In genomic region chr11:32063775-32064510, GRCm38 (mm10) we compare ENCODE assay signal across 14 mouse cellular contexts.
DNase-seq lines count a peak whose midpoint lies in the region; ATAC-seq and TF ChIP-seq lines count a peak whose summit lies in the region.
"Had no signal": no experiment of that assay in that cellular context is flagged by ENCODE, and none has a peak within 500 bp of the region (broad histone marks: within the 10 kb centered on the region; RNA-seq: fewer than 3 reads in every experiment).

No protein-coding gene starts in this region.

- peaks cover 3% of the 10 kb centered on the region for H3K36me3 ChIP-seq in forebrain, embryonic 16.5 days (ENCODE audit: control insufficient read depth, insufficient read depth)
- H3K36me3 ChIP-seq in midbrain, embryonic 12.5 days = peaks cover 14% of the 10 kb centered on the region; the same call in 1 of the 2 replicates
- no peaks in the 10 kb centered on the region for H3K36me3 ChIP-seq in heart, adult 2 months (ENCODE audit: control insufficient read depth, insufficient read depth, low read length)
- H3K36me3 ChIP-seq: embryonic facial prominence, embryonic 13.5 days; liver, embryonic 13.5 days had no signal

- ATAC-seq in forebrain, embryonic 16.5 days = peak; percentile 70
- peak; percentile 54 for ATAC-seq in midbrain, embryonic 12.5 days (ENCODE audit: low FRiP score, low read depth)

- H3K4me1 ChIP-seq in forebrain, embryonic 16.5 days (replicated peaks; ENCODE audit: control insufficient read depth, insufficient read depth, low read length) = peaks cover 47% of the 10 kb centered on the region
- H3K4me1 ChIP-seq in midbrain, embryonic 12.5 days = peaks cover 32% of the 10 kb centered on the region
- peaks cover 30% of the 10 kb centered on the region for H3K4me1 ChIP-seq in olfactory bulb, adult 2 months (ENCODE audit: control insufficient read depth, insufficient read depth, low read length)
- H3K4me1 ChIP-seq in heart, adult 2 months (ENCODE audit: control insufficient read depth, insufficient read depth, low read length) = peaks cover 1% of the 10 kb centered on the region; the same call in 1 of the 2 replicates
- H3K4me1 ChIP-seq: liver, embryonic 13.5 days had no signal

- no peak overlapping the region for H3K4me3 ChIP-seq in layer of hippocampus, adult 2 months
- no peak overlapping the region for H3K4me3 ChIP-seq in forebrain, embryonic 16.5 days (replicated peaks; ENCODE audit: low read length)
- no peak overlapping the region for H3K4me3 ChIP-seq in midbrain, embryonic 12.5 days
- no peak overlapping the region for H3K4me3 ChIP-seq in olfactory bulb, adult 2 months (ENCODE audit: insufficient read depth, low read depth, low read length)
- H3K4me3 ChIP-seq in heart, adult 2 months = no peak overlapping the region
- no peak overlapping the region for H3K4me3 ChIP-seq in gastrocnemius, adult 2 months
- H3K4me3 ChIP-seq: embryonic facial prominence, embryonic 13.5 days; liver, embryonic 13.5 days had no signal

- no peak for TF ChIP-seq POLR2A in olfactory bulb, adult 2 months (IDR thresholded peaks at IDR 0.05; ENCODE audit: insufficient read depth, low read depth, low read length)
- TF ChIP-seq POLR2A in heart, adult 2 months (IDR thresholded peaks at IDR 0.05; ENCODE audit: insufficient read depth, low read depth, low read length) = no peak

- H3K9me3 ChIP-seq in forebrain, embryonic 16.5 days (ENCODE audit: control insufficient read depth, low read length) = no peaks in the 10 kb centered on the region
- no peaks in the 10 kb centered on the region for H3K9me3 ChIP-seq in midbrain, embryonic 12.5 days
- H3K9me3 ChIP-seq: embryonic facial prominence, embryonic 13.5 days; liver, embryonic 13.5 days had no signal

- intact Hi-C loops in heart, adult 2 months (cut with DNase I) = no loop called here
- intact Hi-C loops in gastrocnemius, adult 2 months (cut with DNase I) = no loop called here

- no peaks in the 10 kb centered on the region for H3K27me3 ChIP-seq in forebrain, embryonic 16.5 days (replicated peaks; ENCODE audit: control insufficient read depth, insufficient read depth, low read length)
- no peaks in the 10 kb centered on the region for H3K27me3 ChIP-seq in midbrain, embryonic 12.5 days
- H3K27me3 ChIP-seq in heart, adult 2 months (ENCODE audit: control insufficient read depth, insufficient read depth, low read length) = no peaks in the 10 kb centered on the region
- H3K27me3 ChIP-seq: embryonic facial prominence, embryonic 13.5 days; liver, embryonic 13.5 days had no signal

- peak overlapping the region; percentile 33; the same call in 1 of the 2 replicates for H3K9ac ChIP-seq in forebrain, embryonic 16.5 days (replicated peaks; ENCODE audit: low read depth, low read length)
- peak overlapping the region; percentile 31 for H3K9ac ChIP-seq in midbrain, embryonic 12.5 days (replicated peaks)
- no peak overlapping the region for H3K9ac ChIP-seq in heart, adult 2 months (ENCODE audit: low read depth, low read length)
- H3K9ac ChIP-seq: embryonic facial prominence, embryonic 13.5 days; liver, embryonic 13.5 days had no signal

- peak overlapping the region; percentile 20 for H3K4me2 ChIP-seq in forebrain, embryonic 16.5 days (ENCODE audit: low read length)
- H3K4me2 ChIP-seq in midbrain, embryonic 12.5 days (replicated peaks) = 0 out of 2 replicates have a peak overlapping the region, but pooled peaks have one; percentile 3
- H3K4me2 ChIP-seq: embryonic facial prominence, embryonic 13.5 days; heart, embryonic 11.5 days; liver, embryonic 13.5 days had no signal

- TF ChIP-seq EP300 in heart, adult 2 months (IDR thresholded peaks at IDR 0.05; ENCODE audit: insufficient read depth, low read depth, low read length) = no peak

- 8% methylated on average over 10 of the region's 10 CpGs for WGBS in forebrain, embryonic 16.5 days
- WGBS in midbrain, embryonic 12.5 days = 3% methylated on average over 10 of the region's 10 CpGs
- WGBS in olfactory bulb, adult 2 months = 13% methylated on average over 10 of the region's 10 CpGs
- WGBS in heart, adult 2 months = 49% methylated on average over 10 of the region's 10 CpGs

- no peak for TF ChIP-seq CTCF in layer of hippocampus, adult 2 months (conservative IDR thresholded peaks at IDR 0.05)
- TF ChIP-seq CTCF in olfactory bulb, adult 2 months (IDR thresholded peaks at IDR 0.05; ENCODE audit: insufficient read depth, low read depth, low read length) = no peak
- no peak for TF ChIP-seq CTCF in heart, adult 2 months (IDR thresholded peaks at IDR 0.05)
- TF ChIP-seq CTCF in gastrocnemius, adult 2 months (IDR thresholded peaks at IDR 0.05) = no peak

- DNase-seq in layer of hippocampus, adult 2 months (ENCODE audit: low spot score in 2 of 2) = no peak
- DNase-seq in layer of hippocampus, postnatal 10 days (ENCODE audit: low spot score in 2 of 2) = no peak
- DNase-seq in heart, adult 2 months = no peak
- DNase-seq in heart, adult 18-20 months = no peak
- no peak for DNase-seq in gastrocnemius, adult 2 months
- DNase-seq: adrenal gland, postnatal 36 days; cerebellum, adult 2 months; liver, embryonic 13.5 days had no signal

- H3K27ac ChIP-seq in layer of hippocampus, adult 2 months = peak overlapping the region; percentile 72
- H3K27ac ChIP-seq in forebrain, embryonic 16.5 days (ENCODE audit: low read length) = peak overlapping the region; percentile 79
- peak overlapping the region; percentile 82 for H3K27ac ChIP-seq in midbrain, embryonic 12.5 days (replicated peaks)
- peak overlapping the region; percentile 88 for H3K27ac ChIP-seq in olfactory bulb, adult 2 months (ENCODE audit: insufficient read depth, low read depth, low read length)
- no peak overlapping the region for H3K27ac ChIP-seq in heart, adult 2 months
- no peak overlapping the region for H3K27ac ChIP-seq in gastrocnemius, adult 2 months
- H3K27ac ChIP-seq: embryonic facial prominence, embryonic 13.5 days; liver, embryonic 13.5 days; macrophage had no signal

- no peaks in the 10 kb centered on the region for H3K79me2 ChIP-seq in heart, adult 2 months (replicated peaks; ENCODE audit: control insufficient read depth, insufficient read depth, low read length)

Comparison
In these comparisons a context has a peak if more than half of its experiments do, and no peak if none do; other contexts are left out.
1. H3K27ac ChIP-seq: peak in layer of hippocampus, adult 2 months (single experiment), forebrain, embryonic 16.5 days (single experiment), midbrain, embryonic 12.5 days (single experiment) and olfactory bulb, adult 2 months (single experiment); none in heart, adult 2 months (single experiment) and gastrocnemius, adult 2 months (single experiment).